Mouse (Mus musculus): ENCODE measurements around the gene Atp5d. TPM values are rescaled to one million over a fixed set of nuclear protein-coding genes. Genes with fewer than 3 reads are reported as not detected.

Atp5d gene
- 460 and 592 TPM in 2 replicates for total RNA-seq (2021)
- long read RNA-seq, transcript Atp5d-203 (5 exons, 1,410 nt): minor isoform, 34 of 502 reads
- long read RNA-seq, transcript Atp5d-201 (4 exons, 931 nt): major isoform, 408 of 502 reads
- long read RNA-seq, partial matches to known transcripts: 47 of 502 reads
- long read RNA-seq, other reads (novel, unspliced or antisense): 11 of 502 reads

DNA sequence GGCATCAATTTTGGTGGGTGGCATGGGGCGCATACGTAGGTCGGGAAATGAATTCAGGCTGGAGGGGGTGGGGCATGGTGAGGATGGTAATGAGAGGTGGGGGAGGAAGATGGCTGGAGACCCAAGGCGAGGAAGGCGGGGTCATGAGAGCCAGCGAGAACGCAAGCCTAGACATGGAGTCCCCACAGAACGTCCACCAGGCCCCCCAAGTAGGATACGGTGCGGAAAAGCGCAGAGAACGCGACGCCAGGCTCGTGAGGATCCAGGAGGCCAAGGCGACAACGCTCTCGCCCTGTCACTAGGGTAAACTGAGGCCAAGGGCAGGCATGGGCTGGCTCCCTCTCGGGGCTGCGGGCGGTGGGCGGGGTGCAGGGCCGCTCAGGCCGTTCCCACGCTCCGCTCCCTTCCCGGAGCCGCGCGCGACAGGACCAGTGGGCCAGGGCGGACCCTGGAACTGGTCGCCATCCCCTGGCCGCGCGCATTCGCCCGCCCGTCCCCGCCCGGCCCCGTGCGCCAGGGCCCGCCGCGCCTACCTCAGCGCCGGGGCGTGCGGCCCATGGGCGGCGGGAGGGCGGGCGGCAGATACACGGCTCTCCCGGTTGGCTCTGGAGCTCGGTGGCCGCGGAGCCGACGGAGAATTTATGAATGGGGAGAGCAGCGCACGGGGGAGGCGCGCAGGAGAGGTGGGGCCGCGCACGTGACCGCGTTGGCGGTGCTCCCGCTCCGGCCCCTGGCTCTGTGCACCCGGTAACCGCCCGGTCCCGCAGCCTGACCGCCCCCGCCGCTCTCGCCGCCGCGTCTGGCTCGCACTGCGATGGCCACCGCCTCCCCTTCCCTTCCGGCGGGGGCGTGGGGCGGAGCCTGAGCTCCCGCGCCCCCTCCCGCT lies at the start of gene Atp5d:
Gene Atp5d, plus strand, starts transcription at position 80 of the 886 bp plus-strand sequence.
- DNase-seq: peak; percentile 76

DNA sequence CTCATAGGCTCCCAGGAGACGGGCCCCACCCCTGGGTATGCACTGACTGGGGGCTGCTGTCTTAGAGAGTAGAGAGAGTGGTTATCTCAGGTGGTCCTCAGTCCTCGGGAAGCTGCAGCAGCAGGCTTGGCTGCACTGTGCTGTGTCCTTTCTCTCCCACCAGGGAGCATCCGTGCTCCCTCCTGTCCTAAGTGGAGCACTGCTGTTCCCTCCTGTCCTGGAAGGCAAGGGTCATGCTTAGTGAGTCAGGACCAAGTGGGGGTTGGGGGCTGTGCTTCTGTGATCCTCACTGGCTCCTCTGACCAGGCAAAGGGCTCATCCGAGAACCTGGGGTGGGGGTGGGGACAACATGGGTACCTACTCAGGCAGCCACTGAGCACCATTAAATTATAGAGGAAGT lies 49.3 kb upstream of the Atp5d start:
- DNase-seq: no peak

DNA sequence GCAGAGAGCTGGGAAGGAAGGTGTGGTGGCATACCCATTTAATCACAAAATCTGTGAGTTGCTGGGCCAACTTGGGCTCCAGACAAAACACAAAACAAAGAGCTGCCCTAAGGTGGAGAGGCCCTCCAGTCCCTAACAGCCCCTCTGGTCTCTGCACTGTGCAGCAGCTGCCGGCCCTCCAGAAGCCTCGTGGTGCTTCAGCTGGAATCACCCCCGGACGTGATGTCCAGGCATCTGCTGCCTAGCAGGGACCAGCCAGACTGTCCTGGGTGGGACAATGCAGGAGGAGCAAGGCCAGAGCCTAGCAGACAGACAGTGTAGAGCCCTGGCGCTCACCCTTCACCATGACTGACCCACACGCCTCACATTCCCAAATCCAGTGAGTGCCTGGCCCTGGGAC lies 46.9 kb upstream of the Atp5d start:
- DNase-seq: no peak

DNA sequence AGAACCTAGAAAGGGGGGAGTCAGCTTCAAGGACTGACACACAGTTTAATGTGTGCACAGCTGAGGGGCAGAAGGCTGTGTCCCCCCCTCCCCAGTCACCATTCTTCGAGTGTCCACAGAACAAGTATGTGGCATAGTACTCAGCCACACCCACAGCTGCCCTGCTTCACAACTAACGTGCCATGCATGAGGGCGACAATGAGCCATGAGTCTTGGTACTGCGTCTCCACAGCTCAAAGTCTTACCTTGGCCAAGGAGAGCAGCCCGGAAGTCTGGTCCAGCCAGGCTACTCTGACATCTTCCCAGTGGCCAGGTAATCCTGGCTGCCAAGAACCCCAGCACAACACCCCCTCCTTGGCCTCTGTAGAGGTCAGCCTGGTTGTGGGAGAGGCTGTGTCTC lies 45.7 kb upstream of the Atp5d start:
- no peak for DNase-seq

DNA sequence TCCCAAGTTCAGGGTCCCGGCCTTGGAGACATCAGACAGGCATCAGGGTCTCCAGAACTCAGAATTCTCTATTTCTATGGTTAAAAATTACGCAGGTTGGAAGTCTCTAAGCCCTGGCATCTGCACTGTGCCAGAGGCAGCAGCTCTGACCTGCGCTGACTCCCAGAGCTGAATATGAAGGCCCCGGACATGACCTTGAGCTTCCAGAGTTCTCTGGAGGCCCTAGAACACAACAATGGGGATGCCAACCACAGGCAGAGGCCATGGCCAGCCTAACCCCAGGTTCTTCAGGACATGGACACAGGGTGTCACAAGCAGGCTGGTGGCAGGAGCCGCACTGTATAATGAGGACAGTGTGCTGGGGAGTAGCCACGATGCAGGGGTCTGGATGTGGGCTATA lies 44.3 kb upstream of the Atp5d start:
- DNase-seq: no peak

- no peak for DNase-seq
These were observed 43.7 kb upstream of the Atp5d start for GRCm38 (mm10) chr10:80094684-80095083.

DNA sequence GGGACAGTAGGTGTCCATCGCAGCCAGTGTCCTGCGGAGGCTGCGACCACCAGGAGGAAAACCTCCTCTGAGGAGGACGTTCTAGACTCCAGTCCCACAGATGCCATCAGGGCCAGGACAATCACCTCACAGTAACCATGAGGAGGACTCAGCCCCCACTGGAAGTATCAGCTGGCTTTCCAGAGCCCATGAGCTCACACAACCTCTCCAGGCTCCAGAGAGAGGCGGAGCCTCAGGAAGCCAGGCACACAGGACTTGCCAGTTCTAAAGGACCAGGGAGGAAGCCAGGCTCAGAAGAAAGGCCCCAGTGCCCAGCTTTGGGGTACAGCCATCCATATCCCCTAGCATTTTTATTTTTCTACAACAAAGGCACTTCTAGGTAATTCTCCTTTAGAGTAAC lies 42.9 kb upstream of the Atp5d start:
- DNase-seq: no peak

- DNase-seq: no peak
These were observed 41.2 kb upstream of the Atp5d start for GRCm38 (mm10) chr10:80097275-80097674.

- no peak for DNase-seq
These were observed 39.8 kb upstream of the Atp5d start for GRCm38 (mm10) chr10:80098630-80099029.

DNA sequence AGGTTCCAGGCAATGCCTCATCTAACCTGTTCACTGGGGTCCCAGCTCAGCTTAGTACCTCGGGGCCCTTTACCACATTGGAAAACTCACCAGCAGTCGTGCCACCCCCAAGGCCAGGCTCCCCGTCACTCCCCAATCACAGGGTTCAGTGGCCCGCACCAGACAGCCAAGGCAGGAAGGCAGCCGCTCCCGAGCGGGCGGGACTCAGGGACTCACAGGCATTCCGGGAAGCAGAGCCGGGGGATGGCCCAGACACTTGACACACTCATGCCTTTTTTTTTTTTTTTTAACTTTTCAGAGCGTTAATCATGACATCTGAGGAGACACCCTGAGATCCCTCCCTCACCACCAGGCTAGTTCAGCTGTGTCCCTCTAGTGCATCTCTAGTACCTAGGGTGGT lies 37.5 kb upstream of the Atp5d start:
- DNase-seq: peak; percentile 71

- DNase-seq: peak; percentile 86
These were observed 36.1 kb upstream of the Atp5d start for GRCm38 (mm10) chr10:80102216-80102915.

DNA sequence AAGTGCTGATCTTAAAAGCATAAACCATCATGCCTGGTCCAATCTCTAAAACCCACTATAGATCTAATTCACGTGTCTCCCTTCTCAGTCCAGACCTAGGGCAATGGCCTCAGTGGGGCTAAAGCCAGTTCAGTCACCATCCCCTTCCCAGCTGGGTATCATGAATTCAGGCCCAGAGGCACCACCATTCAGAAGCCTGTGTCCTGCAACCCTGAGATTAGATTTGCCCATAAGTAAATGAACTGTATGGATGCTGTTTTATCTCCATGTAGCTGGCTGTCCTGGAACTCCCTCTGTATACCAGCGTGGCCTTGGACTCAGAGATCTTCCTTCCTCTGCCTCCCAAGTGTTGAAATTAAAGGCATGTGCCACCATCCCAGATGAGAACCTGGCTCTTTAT lies 35.4 kb upstream of the Atp5d start:
- DNase-seq: no peak

DNA sequence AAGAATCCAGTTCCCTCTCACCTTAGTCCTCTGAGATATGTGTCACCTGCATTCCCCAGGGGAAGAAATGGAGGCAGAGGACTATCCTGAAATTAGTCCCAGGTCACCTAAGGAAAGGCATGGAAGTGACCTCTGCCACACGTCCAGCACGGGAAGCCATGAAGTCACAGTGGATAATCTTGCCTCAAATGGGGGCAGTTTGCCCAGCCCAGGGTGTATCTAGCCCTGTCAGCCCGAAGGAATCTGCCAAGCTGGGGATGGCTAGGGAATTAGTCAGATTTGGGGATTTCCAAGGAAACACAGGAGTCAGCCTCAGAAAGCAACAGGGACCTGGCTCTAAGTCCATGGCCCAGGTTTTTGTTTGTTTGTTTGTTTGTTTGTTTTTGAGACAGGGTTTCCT lies 34.3 kb upstream of the Atp5d start:
- DNase-seq: peak; percentile 48

DNA sequence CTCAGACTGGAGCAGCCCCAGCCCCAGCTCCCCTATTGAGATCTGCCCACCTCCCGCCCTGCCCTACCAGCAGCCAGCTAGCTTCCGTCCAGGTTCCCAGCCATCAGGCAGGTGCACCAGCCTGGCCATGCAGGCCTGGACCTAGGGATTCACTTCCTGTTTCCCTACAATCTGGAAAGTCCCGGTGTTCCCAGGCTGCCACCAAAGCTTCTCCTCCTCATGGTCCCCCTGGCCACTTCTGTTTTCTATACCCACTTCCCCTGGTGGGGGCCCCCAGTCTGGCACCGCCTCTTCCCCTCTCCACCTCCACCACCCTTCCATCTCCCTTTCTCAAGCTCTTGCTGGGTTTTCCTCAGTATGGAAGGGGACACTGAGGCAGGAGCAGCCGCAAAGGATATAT lies 33.0 kb upstream of the Atp5d start, which contains the start of gene Sbno2:
Gene Sbno2, minus strand, starts transcription at position 112 of the 400 bp plus-strand sequence.
- no peak for DNase-seq

DNA sequence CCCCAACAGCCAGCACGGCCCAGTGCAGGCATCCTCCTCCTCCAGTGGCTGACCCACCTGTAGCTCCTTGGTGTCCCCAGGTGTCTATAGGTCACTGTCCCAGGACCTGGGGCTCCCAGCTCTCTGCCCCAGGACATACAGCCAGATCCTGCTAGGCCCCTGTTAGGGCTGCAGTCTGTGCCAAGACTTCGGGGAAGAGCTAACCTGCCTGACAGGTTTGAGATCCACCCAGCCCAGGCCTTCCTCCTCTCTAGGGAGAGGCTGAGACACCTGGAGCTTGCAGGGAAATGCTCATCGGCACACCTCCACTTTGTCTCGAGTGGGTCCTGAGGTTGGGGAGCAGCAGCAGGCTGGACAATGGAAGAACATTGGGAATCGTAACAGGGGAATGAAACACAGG lies 32.5 kb upstream of the Atp5d start:
- no peak for DNase-seq

DNA sequence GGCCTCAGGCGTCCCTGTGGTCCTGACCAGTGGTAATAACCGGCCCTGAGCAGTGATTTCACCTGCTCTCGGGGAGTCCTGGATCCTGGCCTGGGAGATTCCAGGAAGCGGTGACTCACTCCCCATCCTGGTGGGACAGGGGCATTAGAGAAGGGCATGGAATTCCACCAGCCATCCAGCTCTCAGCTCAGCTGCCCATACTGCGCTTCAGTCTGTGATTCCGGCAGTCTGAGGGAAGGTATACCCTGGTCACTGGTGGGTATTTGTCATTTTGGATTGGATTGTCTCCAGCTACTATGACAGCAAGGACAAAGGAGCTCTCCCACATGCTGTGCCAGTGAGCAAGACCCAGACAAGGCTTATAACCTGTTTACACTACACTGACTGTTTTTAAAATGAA lies 30.8 kb upstream of the Atp5d start:
- no peak for DNase-seq

- DNase-seq: peak; percentile 95
These were observed 23.8 kb upstream of the Atp5d start for GRCm38 (mm10) chr10:80114341-80115284.

- peak; percentile 96 for DNase-seq
These were observed 23.0 kb upstream of the Atp5d start, which contains the start of gene Stk11 for GRCm38 (mm10) chr10:80115290-80115943. Stk11 (plus strand) TSS chr10:80115803.

GRCm38 (mm10) chr10:80115944-80116335 lies 22.5 kb upstream of the Atp5d start:
- DNase-seq: no peak

DNA sequence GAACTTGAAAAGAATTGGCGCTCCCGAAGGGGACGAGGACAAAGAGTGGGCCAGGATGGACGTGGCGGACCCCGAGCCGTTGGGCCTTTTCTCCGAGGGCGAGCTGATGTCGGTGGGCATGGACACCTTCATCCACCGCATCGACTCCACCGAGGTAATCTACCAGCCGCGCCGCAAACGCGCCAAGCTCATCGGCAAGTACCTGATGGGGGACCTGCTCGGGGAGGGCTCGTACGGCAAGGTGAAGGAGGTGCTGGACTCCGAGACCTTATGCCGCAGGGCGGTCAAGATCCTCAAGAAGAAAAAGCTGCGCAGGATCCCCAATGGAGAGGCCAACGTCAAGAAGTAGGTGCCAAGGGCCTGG lies 21.9 kb upstream of the Atp5d start:
- no peak for DNase-seq

DNA sequence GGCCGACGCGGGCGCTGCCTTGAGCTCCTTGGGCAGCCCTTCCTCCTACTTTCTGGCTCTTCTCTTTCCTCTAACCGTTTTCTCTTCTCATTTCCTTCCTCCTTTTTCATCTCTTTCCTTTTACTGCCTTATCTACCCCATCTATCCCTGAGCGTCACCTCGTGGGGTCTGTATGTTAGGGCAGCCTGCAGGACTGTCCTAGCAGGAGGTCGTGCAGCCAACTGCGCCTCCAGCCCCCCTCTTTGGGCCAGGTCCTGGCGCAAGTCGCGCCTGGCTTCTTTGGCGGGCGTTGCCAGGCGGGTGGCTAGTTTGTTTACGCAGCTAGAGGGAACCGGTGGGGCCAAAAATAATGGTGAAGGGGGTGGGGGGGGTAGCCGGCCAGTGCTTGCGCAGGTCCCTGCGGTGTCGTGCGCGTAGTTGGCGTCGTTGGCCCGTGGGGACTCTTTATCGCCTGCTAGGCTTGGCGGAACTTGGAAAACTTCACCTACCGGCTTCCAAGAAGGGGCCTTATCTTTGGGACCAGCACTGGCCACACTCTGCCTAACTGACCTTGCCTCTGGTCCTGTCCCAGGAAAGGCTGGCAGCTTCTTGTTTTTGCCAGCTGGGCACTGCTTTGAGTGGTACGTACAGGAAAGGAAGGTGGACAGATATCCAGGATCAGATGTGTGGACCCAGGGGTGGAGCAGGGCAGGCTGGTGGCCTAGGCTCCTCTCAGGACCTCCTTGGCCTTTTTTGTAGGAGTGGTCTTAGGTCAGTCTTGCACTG lies 21.3 kb upstream of the Atp5d start:
- DNase-seq: peak; percentile 56

All from adrenal gland, postnatal 25 days (tissue).